Mouse (Mus musculus): Measurements from ENCODE around the gene Atp23. TPM values are rescaled to one million over a fixed set of nuclear protein-coding genes. Genes with fewer than 3 reads are reported as not detected.
A peak's percentile ranks its signal among the peaks of the same experiment; 100 is the strongest.

Gene Atp23
- polyA plus RNA-seq, 1 experiment from 2014 or later = 19.3 TPM

DNA sequence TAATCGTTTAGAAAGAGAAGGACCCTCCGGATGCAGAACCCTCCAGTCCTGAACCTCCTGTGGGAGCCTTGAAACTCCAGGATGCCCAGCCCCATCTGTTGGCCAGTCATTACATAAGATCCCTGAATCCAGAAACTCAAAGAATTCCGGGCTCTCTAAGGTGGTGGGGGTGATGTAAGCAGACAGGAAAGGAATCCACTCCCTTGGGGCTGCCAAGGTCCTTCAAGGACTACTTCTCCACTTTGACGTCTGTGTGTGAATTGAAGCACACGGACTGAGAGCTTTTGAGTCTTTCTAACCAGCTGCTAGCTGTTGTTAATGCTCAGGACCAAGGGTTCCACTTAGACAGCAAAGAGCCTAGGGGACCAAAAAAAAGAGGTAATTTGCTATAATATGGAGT is 28.9 kb downstream of the Atp23 start:
- no peak overlapping the region for H3K27ac ChIP-seq (replicated peaks; ENCODE audit: low read depth, low read length)
- H3K9me3 ChIP-seq (replicated peaks; ENCODE audit: control insufficient read depth, low read length) = no peaks in the 10 kb centered on the region
- no peaks in the 10 kb centered on the region for H3K36me3 ChIP-seq (replicated peaks; ENCODE audit: control insufficient read depth, insufficient read depth, low read depth, low read length)
- DNase-seq (ENCODE audit: low spot score) (no peak), ATAC-seq (replicated peaks; ENCODE audit: insufficient number of reproducible peaks, low FRiP score, low TSS enrichment, low read depth) (no peak)
- H3K4me1 ChIP-seq (ENCODE audit: control insufficient read depth, insufficient read depth, low read length) = no peaks in the 10 kb centered on the region
- 64% methylated on average over 5 of the region's 5 CpGs for WGBS
- no peaks in the 10 kb centered on the region for H3K27me3 ChIP-seq (ENCODE audit: control insufficient read depth, insufficient read depth, low read length)
- H3K9ac ChIP-seq (replicated peaks; ENCODE audit: low read length) = no peak overlapping the region
- no peak overlapping the region for H3K4me2 ChIP-seq (ENCODE audit: low read depth, low read length)
- H3K4me3 ChIP-seq (ENCODE audit: low read depth, low read length) = no peak overlapping the region

DNA sequence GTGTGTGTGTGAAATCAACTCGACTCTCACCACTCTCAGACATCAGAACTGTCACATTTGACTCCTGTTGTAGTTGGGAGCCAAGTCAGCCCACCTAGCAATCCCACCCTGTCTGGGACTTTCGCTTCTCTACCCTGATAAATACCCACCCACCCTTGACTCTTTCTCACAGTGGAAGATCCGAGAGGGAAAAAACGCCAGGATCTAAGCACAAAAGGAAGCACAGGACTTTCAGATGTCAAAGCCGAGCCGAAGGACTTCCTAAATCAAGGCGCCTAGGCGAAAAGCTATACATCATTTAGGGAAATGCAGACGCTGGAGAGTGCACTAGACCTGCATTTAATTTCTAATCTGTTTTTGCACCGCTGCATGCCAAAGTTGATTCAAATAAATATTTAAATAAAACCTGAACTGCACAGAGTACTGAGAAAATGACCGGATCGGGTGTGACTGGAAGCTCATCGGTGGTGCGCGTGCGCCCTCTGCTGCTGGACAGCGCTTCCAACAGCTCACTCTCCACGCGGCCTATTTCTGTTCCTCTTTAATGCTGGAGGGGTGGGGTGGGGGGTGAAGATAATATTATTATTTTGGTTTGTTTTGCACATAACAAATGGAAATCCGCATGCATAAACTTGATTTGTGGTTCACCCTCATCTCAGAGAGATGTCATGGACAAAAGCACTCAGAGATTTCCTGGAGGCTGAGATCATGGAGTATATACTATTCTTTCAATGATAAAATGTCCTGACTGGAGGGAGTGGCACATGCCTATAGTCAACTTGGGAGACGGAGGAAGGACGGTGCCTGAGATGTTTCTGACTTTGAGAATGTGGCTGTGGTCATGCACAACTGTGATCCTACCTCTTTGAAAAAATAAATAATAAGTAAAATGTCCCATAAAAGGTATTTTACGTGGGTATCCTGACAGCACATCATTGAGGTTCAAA is 31.5 kb downstream of the Atp23 start:
- no peaks in the 10 kb centered on the region for H3K36me3 ChIP-seq (replicated peaks; ENCODE audit: control insufficient read depth, insufficient read depth, low read depth, low read length)
- no peaks in the 10 kb centered on the region for H3K27me3 ChIP-seq (ENCODE audit: control insufficient read depth, insufficient read depth, low read length)
- no peaks in the 10 kb centered on the region for H3K9me3 ChIP-seq (replicated peaks; ENCODE audit: control insufficient read depth, low read length)
- no peaks in the 10 kb centered on the region for H3K4me1 ChIP-seq (ENCODE audit: control insufficient read depth, insufficient read depth, low read length)
- WGBS = 27% methylated on average over 23 of the region's 23 CpGs
- H3K4me2 ChIP-seq (ENCODE audit: low read depth, low read length) = no peak overlapping the region
- ATAC-seq (replicated peaks; ENCODE audit: insufficient number of reproducible peaks, low FRiP score, low TSS enrichment, low read depth) (0 out of 2 replicates have a peak, but pooled peaks have one; percentile 59), DNase-seq (ENCODE audit: low spot score) (peak; percentile 78)
- H3K27ac ChIP-seq (replicated peaks; ENCODE audit: low read depth, low read length) = no peak overlapping the region
- no peak overlapping the region for H3K9ac ChIP-seq (replicated peaks; ENCODE audit: low read length)
- H3K4me3 ChIP-seq (ENCODE audit: low read depth, low read length) = no peak overlapping the region

DNA sequence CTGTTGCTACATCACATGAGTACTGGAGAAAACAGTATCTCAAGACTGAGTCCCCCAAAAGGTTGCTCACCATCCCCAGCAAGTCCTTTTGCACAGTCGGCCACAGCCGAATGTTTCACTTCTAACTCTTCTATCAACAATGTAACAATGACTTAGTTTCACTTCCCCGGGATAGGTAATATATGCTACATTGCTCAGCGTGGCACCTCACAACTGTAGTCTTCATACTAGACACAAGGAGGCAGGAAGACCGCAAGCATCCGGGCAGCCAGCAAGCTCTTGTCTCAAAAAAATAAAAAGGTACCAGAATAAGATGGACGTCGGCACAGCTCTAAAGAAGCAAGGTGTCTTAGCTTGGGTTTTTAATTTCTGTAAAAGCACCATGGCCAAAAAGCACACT is 35.9 kb downstream of the Atp23 start:
- DNase-seq (ENCODE audit: low spot score) (no peak), ATAC-seq (replicated peaks; ENCODE audit: insufficient number of reproducible peaks, low FRiP score, low TSS enrichment, low read depth) (no peak)
- Histone ChIP-seq H3K4me3 (ENCODE audit: low read depth, low read length) (no peak overlapping the region), H3K9ac (replicated peaks; ENCODE audit: low read length) (no peak overlapping the region), H3K9me3 (replicated peaks; ENCODE audit: control insufficient read depth, low read length) (no peaks in the 10 kb centered on the region), H3K27me3 (ENCODE audit: control insufficient read depth, insufficient read depth, low read length) (no peaks in the 10 kb centered on the region), H3K4me1 (ENCODE audit: control insufficient read depth, insufficient read depth, low read length) (no peaks in the 10 kb centered on the region), H3K36me3 (replicated peaks; ENCODE audit: control insufficient read depth, insufficient read depth, low read depth, low read length) (no peaks in the 10 kb centered on the region), H3K27ac (replicated peaks; ENCODE audit: low read depth, low read length) (no peak overlapping the region), H3K4me2 (ENCODE audit: low read depth, low read length) (no peak overlapping the region)
- 87% methylated on average over 8 of the region's 8 CpGs for WGBS

DNA sequence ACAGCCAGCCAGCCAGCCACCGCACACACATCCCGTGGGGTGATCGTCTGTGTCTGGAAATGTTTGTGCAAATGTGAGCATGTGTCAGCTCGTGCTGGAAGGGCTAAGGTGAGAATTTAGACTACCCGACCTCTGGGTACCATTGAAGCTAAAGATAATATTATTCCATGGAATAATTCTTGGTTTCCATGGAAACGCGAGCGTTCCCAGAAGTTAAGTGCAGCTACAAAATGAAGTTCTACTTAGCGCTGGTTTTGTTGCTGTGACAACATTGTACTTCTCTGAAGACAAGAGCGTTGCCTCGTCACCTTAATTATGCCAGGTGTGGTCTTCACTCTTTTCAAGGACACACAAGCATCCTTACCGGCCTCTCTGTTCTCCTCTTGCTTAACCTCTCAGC is 39.0 kb downstream of the Atp23 start:
- H3K27me3 ChIP-seq (ENCODE audit: control insufficient read depth, insufficient read depth, low read length) = no peaks in the 10 kb centered on the region
- ATAC-seq (replicated peaks; ENCODE audit: insufficient number of reproducible peaks, low FRiP score, low TSS enrichment, low read depth) = no peak

DNA sequence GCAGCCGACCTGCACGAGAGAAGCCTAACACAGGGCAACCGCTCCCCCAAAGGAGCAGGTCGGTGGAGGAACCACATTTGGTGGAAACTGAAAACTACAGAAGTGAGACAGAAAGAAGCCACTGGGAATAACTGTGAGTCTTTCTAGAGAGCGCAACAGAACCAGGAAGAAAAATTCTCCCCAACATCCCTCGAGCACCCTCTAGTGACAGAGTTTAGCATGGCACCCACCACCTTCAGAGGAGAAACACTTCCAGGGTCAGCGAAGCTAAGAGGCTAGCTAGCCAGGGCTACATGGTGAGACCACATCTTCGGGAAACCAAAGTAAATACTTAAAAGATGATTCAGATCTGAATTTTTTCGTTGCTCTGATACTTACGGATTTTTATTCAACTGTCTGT is 47.9 kb downstream of the Atp23 start:
- 80% methylated on average over 10 of the region's 10 CpGs for WGBS
- Histone ChIP-seq H3K9ac (replicated peaks; ENCODE audit: low read length) (no peak overlapping the region), H3K4me3 (ENCODE audit: low read depth, low read length) (no peak overlapping the region), H3K4me2 (ENCODE audit: low read depth, low read length) (no peak overlapping the region), H3K9me3 (replicated peaks; ENCODE audit: control insufficient read depth, low read length) (no peaks in the 10 kb centered on the region), H3K4me1 (ENCODE audit: control insufficient read depth, insufficient read depth, low read length) (no peaks in the 10 kb centered on the region), H3K27ac (replicated peaks; ENCODE audit: low read depth, low read length) (no peak overlapping the region), H3K27me3 (ENCODE audit: control insufficient read depth, insufficient read depth, low read length) (no peaks in the 10 kb centered on the region), H3K36me3 (replicated peaks; ENCODE audit: control insufficient read depth, insufficient read depth, low read depth, low read length) (no peaks in the 10 kb centered on the region)
- no peak for ATAC-seq (replicated peaks; ENCODE audit: insufficient number of reproducible peaks, low FRiP score, low TSS enrichment, low read depth)
- peak; percentile 40 for DNase-seq (ENCODE audit: low spot score)

More for the DNA sequence above, 39.0 kb downstream of the Atp23 start:
- H3K9me3 ChIP-seq (replicated peaks; ENCODE audit: control insufficient read depth, low read length) = no peaks in the 10 kb centered on the region
- H3K27ac ChIP-seq (replicated peaks; ENCODE audit: low read depth, low read length) = no peak overlapping the region
- WGBS = 58% methylated on average over 12 of the region's 12 CpGs
- no peak overlapping the region for H3K4me3 ChIP-seq (ENCODE audit: low read depth, low read length)
- H3K4me2 ChIP-seq (ENCODE audit: low read depth, low read length) = no peak overlapping the region
- no peaks in the 10 kb centered on the region for H3K4me1 ChIP-seq (ENCODE audit: control insufficient read depth, insufficient read depth, low read length)
- no peak overlapping the region for H3K9ac ChIP-seq (replicated peaks; ENCODE audit: low read length)
- DNase-seq (ENCODE audit: low spot score) = peak; percentile 38
- no peaks in the 10 kb centered on the region for H3K36me3 ChIP-seq (replicated peaks; ENCODE audit: control insufficient read depth, insufficient read depth, low read depth, low read length)

DNA sequence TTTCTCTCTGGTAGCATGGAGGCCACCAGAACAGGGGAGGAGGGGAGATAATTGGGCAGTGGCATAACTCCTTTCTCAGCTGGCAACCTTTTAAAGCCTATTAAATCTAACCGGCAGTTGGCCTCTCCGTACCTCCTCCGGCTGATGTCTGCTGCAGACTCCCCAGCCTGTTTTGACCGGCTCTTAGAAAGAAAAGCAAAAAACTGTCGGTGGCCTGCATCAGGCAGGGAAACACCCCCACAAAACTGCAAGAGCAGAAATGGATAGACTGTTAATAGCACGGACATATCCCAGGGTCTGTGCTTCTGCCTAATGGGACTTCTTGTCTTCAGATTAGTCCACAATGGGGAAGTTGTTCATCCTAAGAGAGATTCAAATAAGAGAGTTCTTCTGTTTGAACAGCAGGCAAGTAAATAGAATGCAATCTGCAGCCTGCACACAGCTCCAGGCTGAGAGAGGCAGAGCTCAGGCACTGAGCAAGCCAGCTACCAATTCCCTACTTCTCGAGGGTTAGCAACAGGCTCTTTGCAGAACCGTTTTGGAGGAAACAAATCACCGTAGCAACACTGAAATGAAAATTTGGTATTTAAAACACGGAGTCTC is 55.7 kb downstream of the Atp23 start:
- Histone ChIP-seq H3K4me3 (ENCODE audit: low read depth, low read length) (no peak overlapping the region), H3K9ac (replicated peaks; ENCODE audit: low read length) (no peak overlapping the region; the same call in 1 of the 2 replicates), H3K27ac (replicated peaks; ENCODE audit: low read depth, low read length) (no peak overlapping the region), H3K36me3 (replicated peaks; ENCODE audit: control insufficient read depth, insufficient read depth, low read depth, low read length) (no peaks in the 10 kb centered on the region), H3K27me3 (ENCODE audit: control insufficient read depth, insufficient read depth, low read length) (no peaks in the 10 kb centered on the region), H3K4me1 (ENCODE audit: control insufficient read depth, insufficient read depth, low read length) (no peaks in the 10 kb centered on the region), H3K9me3 (replicated peaks; ENCODE audit: control insufficient read depth, low read length) (no peaks in the 10 kb centered on the region), H3K4me2 (ENCODE audit: low read depth, low read length) (no peak overlapping the region)
- 27% methylated on average over 10 of the region's 10 CpGs for WGBS
- ATAC-seq (replicated peaks; ENCODE audit: insufficient number of reproducible peaks, low FRiP score, low TSS enrichment, low read depth) (peak; percentile 56; the same call in 1 of the 2 replicates), DNase-seq (ENCODE audit: low spot score) (peak; percentile 56)

DNA sequence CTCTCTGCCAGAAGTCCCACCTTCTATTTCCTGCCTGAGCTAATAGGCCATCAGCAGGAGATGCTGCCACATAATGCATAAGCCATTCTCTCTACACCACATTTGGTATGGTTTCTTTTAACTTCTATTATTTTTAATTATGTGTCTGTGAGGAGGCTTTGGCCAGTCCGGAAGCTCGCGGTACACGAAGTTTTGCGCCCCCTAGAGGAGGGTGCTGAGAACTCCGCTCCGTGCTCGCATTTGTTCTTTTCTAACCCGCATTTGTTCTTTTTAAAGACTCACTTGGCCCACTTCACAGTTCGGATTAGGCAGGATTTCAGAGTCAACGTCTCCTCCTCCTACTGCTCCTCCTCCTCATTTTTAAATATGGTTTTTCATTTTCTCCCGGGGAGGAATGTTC is 56.5 kb downstream of the Atp23 start:
- Histone ChIP-seq H3K9ac (replicated peaks; ENCODE audit: low read length) (no peak overlapping the region), H3K4me2 (ENCODE audit: low read depth, low read length) (no peak overlapping the region), H3K9me3 (replicated peaks; ENCODE audit: control insufficient read depth, low read length) (no peaks in the 10 kb centered on the region), H3K27me3 (ENCODE audit: control insufficient read depth, insufficient read depth, low read length) (no peaks in the 10 kb centered on the region), H3K36me3 (replicated peaks; ENCODE audit: control insufficient read depth, insufficient read depth, low read depth, low read length) (no peaks in the 10 kb centered on the region), H3K4me1 (ENCODE audit: control insufficient read depth, insufficient read depth, low read length) (no peaks in the 10 kb centered on the region), H3K4me3 (ENCODE audit: low read depth, low read length) (no peak overlapping the region), H3K27ac (replicated peaks; ENCODE audit: low read depth, low read length) (no peak overlapping the region)
- WGBS = 35% methylated on average over 12 of the region's 12 CpGs
- DNase-seq (ENCODE audit: low spot score) (peak; percentile 67), ATAC-seq (replicated peaks; ENCODE audit: insufficient number of reproducible peaks, low FRiP score, low TSS enrichment, low read depth) (0 out of 2 replicates have a peak, but pooled peaks have one; percentile 37)

DNA sequence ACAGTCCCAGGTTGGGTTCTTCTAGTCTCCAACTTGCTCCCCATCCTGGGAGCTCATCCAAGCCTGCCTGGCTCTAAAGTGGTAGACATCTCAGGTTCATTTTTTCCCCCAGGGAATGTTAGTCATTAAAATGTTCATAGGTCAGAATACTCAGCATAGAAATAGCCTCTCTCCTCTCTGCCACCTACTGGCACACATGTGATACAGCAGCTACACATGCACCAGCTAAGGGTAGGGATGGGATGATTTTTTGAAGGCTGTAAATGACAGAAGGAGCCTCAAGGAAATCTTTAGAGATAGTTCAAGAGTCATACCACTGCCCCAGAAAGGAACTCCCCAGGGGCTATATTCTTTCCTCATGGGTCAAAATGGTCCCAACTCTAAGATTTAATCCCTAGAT is 60.9 kb downstream of the Atp23 start:
- Histone ChIP-seq H3K9ac (replicated peaks; ENCODE audit: low read length) (no peak overlapping the region), H3K4me2 (ENCODE audit: low read depth, low read length) (no peak overlapping the region), H3K36me3 (replicated peaks; ENCODE audit: control insufficient read depth, insufficient read depth, low read depth, low read length) (no peaks in the 10 kb centered on the region), H3K4me3 (ENCODE audit: low read depth, low read length) (no peak overlapping the region), H3K27ac (replicated peaks; ENCODE audit: low read depth, low read length) (no peak overlapping the region), H3K4me1 (ENCODE audit: control insufficient read depth, insufficient read depth, low read length) (no peaks in the 10 kb centered on the region), H3K9me3 (replicated peaks; ENCODE audit: control insufficient read depth, low read length) (no peaks in the 10 kb centered on the region), H3K27me3 (ENCODE audit: control insufficient read depth, insufficient read depth, low read length) (no peaks in the 10 kb centered on the region)
- no peak for DNase-seq (ENCODE audit: low spot score)
- no peak for ATAC-seq (replicated peaks; ENCODE audit: insufficient number of reproducible peaks, low FRiP score, low TSS enrichment, low read depth)

Data from embryonic facial prominence, embryonic 11.5 days (tissue).